Mouse (Mus musculus) embryonic facial prominence, embryonic 14.5 days (tissue): Measurements from ENCODE around the gene Nkx2-2. TPM values are rescaled to one million over a fixed set of nuclear protein-coding genes. Genes with fewer than 3 reads are reported as not detected.

ENCODE experiments used
- ATAC-seq: fragments of 200-750 bp; cut with Nextera tagmentation; 2 replicates; pipeline ENCODE4 v1.8.0; 2017; ENCODE audit warnings: low read depth, moderate number of reproducible peaks, moderate TSS enrichment
- DNase-seq: peaks from one replicate; pipeline ENCODE4 v3.0.0-alpha.2; 2015; ENCODE audit warnings: low spot score
- H3K27ac ChIP-seq: fragments of 300-500 bp; sonication (generic); replicated peaks from 2 replicates; pipeline ENCODE4 v1.5.1; 2014; ENCODE audit warnings: low read depth, mild to moderate bottlenecking, low read length, moderate library complexity
- H3K27me3 ChIP-seq: fragments of 300-500 bp; sonication (generic); replicated peaks from 2 replicates; pipeline ENCODE4 v1.6.1; 2014; ENCODE audit warnings: low read length; ENCODE audit not compliant: control insufficient read depth, insufficient read depth
- H3K36me3 ChIP-seq: fragments of 300-500 bp; sonication (generic); 2 replicates; pipeline ENCODE4 v1.6.1; 2014; ENCODE audit warnings: low read length, mixed read lengths; ENCODE audit not compliant: control insufficient read depth, insufficient read depth
- H3K4me1 ChIP-seq: fragments of 300-500 bp; sonication (generic); 2 replicates; pipeline ENCODE4 v1.6.1; 2014; ENCODE audit warnings: antibody characterized with exemption, low read length; ENCODE audit not compliant: control insufficient read depth, insufficient read depth
- H3K4me2 ChIP-seq: fragments of 300-500 bp; sonication (generic); 2 replicates; pipeline ENCODE4 v1.6.1; 2014; ENCODE audit warnings: low read depth, mild to moderate bottlenecking, low read length, moderate library complexity, mixed read lengths
- H3K4me3 ChIP-seq: fragments of 300-500 bp; sonication (generic); 2 replicates; pipeline ENCODE4 v1.5.1; 2014; ENCODE audit warnings: low read depth, mild to moderate bottlenecking, low read length
- H3K9ac ChIP-seq: fragments of 300-500 bp; sonication (generic); 2 replicates; pipeline ENCODE4 v1.6.1; 2014; ENCODE audit warnings: low read depth, mild to moderate bottlenecking, low read length, moderate library complexity, mixed read lengths
- H3K9me3 ChIP-seq: fragments of 300-500 bp; sonication (generic); 2 replicates; pipeline ENCODE4 v1.6.1; 2016; ENCODE audit warnings: low read length; ENCODE audit not compliant: control insufficient read depth
- WGBS: fragments of 180-500 bp; shearing (Covaris S2); extraction: QIAGEN DNeasy Blood & Tissue Kit; methylation state at CpG from one replicate; pipeline ENCODE4 v1.1.7; 2014; 5-methylcytosine and 5-hydroxymethylcytosine counted together
- polyA plus RNA-seq: library from polyadenylated mRNA; unstranded; fragments of >200 nt; fragmentation: Nextera tagmentation; extraction: Ambion mirVana; gene quantifications from 2 replicates; pipeline ENCODE4 v1.2.1, GENCODE M21; 2014

Gene Nkx2-2
- not detected in 2 replicates for polyA plus RNA-seq

DNA sequence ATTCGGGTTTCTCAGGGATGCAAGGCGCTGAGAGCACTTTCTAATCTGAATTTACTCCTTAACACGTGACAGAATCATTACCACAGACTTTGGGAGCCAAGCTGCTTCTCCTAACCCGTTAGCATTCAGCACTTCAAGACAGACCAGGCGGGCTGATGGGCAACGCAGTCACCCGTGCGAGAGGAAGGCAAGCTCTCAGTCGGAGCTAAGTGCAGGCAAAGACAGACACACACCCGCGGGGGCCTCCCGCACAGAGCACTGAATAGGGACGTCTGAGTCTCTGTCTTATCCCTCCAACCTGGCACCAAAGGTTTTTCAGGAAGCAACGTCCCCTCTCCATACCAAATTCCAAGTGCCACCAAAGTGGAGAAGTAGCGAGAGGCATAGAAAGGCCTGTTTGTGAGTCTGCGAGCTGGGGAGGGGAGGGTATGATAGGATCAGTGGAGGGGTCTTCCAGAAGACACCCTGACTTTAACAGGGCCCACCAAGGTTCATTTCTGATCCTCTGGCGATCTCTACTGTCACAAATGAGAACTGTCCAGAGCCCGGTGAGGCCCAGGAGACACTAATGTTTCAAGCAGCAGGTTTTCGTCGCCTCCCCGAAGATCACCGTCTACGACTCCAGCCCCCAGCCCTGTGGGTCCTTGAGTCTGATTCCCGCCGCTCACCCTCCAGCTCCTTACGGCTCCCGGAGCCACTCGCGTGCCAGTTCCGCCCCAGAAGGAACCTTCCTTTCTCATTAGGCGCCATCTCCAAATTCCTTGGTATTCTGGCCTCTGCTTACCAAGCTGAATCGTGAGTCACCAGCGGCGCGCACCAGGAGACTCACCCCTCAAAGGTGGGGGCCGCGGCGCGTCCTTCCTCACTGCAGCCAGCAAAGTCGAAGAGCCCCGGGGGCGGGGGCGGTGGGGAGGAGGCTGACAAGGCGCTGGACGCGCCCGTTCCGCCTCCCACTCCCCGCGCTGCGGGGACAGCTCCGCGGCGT, at the start of gene Nkx2-2:
Nkx2-2 (minus strand) TSS at position 973 of the 985 bp plus-strand sequence.
- ATAC-seq (peak; percentile 28; the same call in 1 of the 2 replicates), DNase-seq (no peak)
- no peak within 1 kb of the TSS for H3K27ac ChIP-seq
- WGBS: under 1% methylated on average over 40 of the region's 54 CpGs
- H3K9ac ChIP-seq: peak within 1 kb of the TSS; percentile 27; the same call in 1 of the 2 replicates
- H3K27me3 ChIP-seq: peaks cover 94% of the 10 kb centered on the region
- H3K36me3 ChIP-seq: no peaks in the 10 kb centered on the region
- peaks cover 13% of the 10 kb centered on the region for H3K4me1 ChIP-seq
- peak within 1 kb of the TSS; percentile 70 for H3K4me2 ChIP-seq
- peak within 1 kb of the TSS; percentile 40 for H3K4me3 ChIP-seq
- no peaks in the 10 kb centered on the region for H3K9me3 ChIP-seq

DNA sequence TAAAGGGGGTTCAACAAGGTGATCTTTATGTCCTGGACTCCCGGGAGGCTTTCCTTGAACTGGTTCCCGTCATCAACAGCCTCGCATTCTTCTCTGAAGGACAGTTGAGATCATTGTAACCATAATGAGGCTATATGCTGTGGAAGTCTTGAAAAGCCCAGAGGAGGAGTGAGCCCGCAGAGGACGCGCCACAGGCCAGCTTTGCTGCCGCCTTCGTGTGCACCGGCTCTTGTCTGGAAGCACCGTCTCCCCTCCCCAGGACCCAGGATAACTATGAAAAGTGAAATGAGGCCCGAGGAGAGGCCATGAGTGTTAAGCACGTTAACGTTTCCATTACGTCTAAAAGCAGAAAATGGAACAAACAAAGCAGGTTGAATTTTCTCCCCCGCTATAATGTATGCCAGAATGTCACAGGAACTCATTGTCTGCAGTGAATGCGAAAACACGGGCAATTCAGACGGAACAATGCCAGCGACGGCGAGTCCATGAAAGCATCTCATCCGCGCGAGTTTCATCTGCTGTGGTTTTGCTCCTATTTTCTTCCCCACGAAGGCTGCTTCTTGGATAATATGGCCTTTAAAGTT, 41.8 kb upstream of the Nkx2-2 start:
- H3K4me1 ChIP-seq: no peaks in the 10 kb centered on the region
- no peaks in the 10 kb centered on the region for H3K27me3 ChIP-seq
- H3K4me3 ChIP-seq: no peak overlapping the region
- no peak overlapping the region for H3K4me2 ChIP-seq
- H3K27ac ChIP-seq: no peak overlapping the region
- H3K9ac ChIP-seq: no peak overlapping the region
- DNase-seq (no peak), ATAC-seq (no peak)
- H3K36me3 ChIP-seq: no peaks in the 10 kb centered on the region
- 87% methylated on average over 25 of the region's 25 CpGs for WGBS
- H3K9me3 ChIP-seq: peaks cover 5% of the 10 kb centered on the region; the same call in 1 of the 2 replicates

DNA sequence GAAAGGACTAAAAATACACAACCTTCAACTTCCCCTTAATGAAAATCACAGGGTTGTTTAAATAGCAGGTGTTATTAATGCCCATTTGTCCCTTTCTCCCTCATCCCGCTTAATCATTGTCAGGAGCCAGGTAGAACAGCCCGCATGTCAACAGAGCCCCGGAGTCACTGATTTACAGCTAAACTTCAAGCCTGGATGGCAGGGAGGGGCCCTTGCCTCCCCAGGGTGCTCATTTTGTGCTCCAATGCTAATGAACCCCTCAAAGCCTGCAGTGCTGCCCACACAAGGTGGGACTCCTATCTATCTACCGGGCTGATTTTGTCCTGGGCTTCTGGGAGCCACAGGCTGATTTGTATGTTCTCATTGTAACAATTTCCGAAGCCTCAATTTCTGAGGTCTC, 37.1 kb upstream of the Nkx2-2 start:
- DNase-seq (no peak), ATAC-seq (no peak)
- H3K4me1 ChIP-seq: no peaks in the 10 kb centered on the region
- no peak overlapping the region for H3K4me3 ChIP-seq
- H3K36me3 ChIP-seq: no peaks in the 10 kb centered on the region
- H3K9me3 ChIP-seq: peaks cover 5% of the 10 kb centered on the region; the same call in 1 of the 2 replicates
- no peak overlapping the region for H3K4me2 ChIP-seq
- H3K27ac ChIP-seq: no peak overlapping the region
- no peak overlapping the region for H3K9ac ChIP-seq
- no peaks in the 10 kb centered on the region for H3K27me3 ChIP-seq
- 70% methylated on average over 5 of the region's 5 CpGs for WGBS

DNA sequence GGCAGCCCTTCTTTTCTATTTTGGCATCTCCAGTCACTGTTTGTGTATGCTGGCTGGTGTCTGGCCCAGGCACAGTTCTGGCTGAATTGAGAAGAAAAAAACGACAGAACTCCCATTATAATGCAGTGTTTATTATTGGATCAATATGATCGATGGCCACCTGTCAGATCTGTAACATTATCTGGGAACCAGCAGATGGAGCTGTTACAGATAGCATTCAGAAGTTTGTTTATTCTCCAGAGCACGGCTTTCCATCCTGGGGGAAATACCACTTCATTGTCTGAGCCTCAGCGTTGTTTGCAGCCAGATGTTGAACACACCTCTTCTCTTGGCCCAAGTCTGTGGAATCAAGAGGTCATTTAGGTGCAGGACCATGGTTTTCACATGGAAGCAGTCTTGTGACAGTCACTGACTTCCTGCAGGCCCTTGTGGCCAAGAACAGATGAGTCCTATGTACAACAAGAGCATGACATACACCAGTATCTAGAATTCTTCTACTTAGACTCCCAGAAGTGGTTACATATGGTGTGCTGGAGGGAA, 11.1 kb upstream of the Nkx2-2 start:
- Histone ChIP-seq H3K36me3 (no peaks in the 10 kb centered on the region), H3K27ac (no peak overlapping the region), H3K4me3 (no peak overlapping the region), H3K27me3 (peaks cover 14% of the 10 kb centered on the region; the same call in 1 of the 2 replicates), H3K4me1 (no peaks in the 10 kb centered on the region), H3K9ac (no peak overlapping the region), H3K9me3 (no peaks in the 10 kb centered on the region), H3K4me2 (no peak overlapping the region)
- DNase-seq: no peak
- ATAC-seq: no peak
- WGBS: 22% methylated on average over 4 of the region's 4 CpGs

DNA sequence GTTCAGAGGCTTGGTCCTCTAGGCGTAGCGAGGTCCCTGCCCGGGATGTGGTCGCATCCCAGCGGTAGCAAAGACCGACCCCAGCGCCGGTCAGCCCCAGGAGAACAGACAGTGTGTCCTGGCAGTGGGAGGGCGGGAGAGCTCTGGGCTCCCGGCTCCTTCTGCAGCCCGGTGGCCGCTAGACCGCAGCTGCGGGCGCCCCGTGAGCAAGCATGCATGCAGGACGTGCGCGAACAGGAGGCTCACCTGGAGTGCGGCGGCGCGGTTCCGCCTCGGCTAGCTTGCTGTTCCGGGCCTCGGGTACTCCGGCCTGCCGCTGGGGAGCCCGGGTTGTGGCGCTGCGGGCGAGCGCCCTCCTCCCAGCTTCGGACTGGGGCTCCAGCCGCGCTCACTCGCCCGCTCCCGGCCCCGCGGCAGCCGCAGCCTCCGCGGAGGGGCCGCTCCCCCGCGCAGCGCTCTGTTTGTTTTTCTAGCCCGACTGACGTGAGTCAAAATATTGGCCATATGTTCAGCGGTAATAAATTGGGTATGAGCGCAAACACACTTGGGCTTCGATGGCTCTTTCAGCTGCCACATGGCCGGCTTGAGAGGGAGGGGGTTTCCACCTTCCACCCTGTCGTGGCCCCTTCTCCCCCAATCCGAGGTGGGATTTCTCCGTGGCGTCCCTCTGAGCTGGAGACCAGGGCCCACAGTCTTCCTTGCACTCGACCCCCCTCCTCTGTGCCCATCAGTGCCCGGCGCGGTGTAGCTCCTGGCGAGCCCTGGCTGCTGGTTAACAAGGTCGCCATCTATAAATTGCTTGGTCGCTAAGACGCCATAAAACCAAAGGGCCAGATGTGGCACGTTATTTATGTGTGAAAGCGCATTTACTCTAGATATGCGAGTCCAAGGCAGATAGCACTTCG, 920 bp upstream of the Nkx2-2 start:
- no peaks in the 10 kb centered on the region for H3K36me3 ChIP-seq
- H3K27ac ChIP-seq: no peak overlapping the region
- WGBS: under 1% methylated on average over 51 of the region's 71 CpGs
- peaks cover 87% of the 10 kb centered on the region for H3K27me3 ChIP-seq
- peak overlapping the region; percentile 27; the same call in 1 of the 2 replicates for H3K9ac ChIP-seq
- H3K4me3 ChIP-seq: peak overlapping the region; percentile 40
- H3K4me1 ChIP-seq: peaks cover 13% of the 10 kb centered on the region
- DNase-seq: no peak
- peak overlapping the region; percentile 70 for H3K4me2 ChIP-seq
- ATAC-seq: peak; percentile 42
- H3K9me3 ChIP-seq: no peaks in the 10 kb centered on the region

DNA sequence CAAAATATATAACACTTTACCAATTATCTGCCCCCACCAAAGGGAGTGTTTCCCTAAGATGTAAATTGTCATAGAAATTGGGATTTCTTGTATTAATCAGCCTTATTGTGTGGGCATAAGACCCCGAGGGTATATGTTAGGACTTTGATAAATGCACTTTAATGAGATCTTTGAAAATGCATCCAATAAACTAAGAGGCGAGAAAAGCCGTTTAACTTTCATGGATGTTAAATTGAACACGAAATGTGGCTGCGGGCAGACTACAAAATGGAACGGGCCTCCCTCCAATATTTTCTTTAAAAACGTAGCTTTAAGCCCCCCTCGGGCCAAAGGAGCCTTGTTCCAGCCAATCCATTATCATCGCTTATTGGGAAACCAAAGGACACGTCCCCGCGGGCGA, 1.3 kb downstream of the Nkx2-2 start:
- Histone ChIP-seq H3K4me2 (no peak overlapping the region), H3K27ac (no peak overlapping the region), H3K4me1 (peaks cover 13% of the 10 kb centered on the region), H3K27me3 (peaks cover 94% of the 10 kb centered on the region), H3K9ac (no peak overlapping the region), H3K4me3 (no peak overlapping the region), H3K36me3 (no peaks in the 10 kb centered on the region), H3K9me3 (no peaks in the 10 kb centered on the region)
- DNase-seq: no peak
- 2% methylated on average over 13 of the region's 13 CpGs for WGBS
- no peak for ATAC-seq

DNA sequence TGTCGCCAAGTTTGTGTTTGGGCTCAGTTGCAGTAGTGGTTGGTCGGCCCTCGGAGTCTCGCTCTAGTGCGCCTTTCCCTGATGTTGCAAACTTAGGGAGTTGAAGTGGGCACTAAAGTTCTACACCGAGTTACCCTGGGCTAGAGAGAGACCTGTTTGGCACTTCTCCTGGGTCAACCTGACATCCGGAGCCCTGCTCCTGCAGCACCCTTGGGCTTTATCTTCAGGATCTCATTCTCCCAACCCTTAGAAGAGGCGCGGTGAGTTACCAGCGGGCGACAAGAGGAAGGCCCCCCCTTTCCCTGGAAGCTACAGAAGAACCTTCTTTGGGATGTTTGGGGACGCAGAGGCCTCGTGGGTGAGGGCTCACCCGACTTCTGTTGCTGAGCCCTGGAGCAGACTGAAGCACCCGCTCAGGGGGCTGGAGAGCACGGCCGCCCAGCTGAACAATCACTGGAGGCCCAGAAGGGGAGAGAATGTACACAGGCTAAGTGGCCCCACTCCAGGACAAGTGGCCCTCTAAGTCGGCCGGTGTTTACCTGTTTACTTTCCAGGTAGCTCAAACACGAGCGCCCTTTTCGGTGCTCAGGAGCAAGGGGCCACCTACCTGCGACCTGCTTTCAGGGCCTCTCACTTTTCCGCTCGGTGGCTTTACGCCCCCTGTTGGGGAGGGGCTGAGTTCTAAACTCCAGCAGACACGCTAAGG, 3.6 kb downstream of the Nkx2-2 start:
- Histone ChIP-seq H3K27me3 (peaks cover 97% of the 10 kb centered on the region), H3K4me2 (no peak overlapping the region), H3K36me3 (no peaks in the 10 kb centered on the region), H3K4me3 (no peak overlapping the region), H3K27ac (no peak overlapping the region), H3K4me1 (peaks cover 13% of the 10 kb centered on the region), H3K9me3 (no peaks in the 10 kb centered on the region), H3K9ac (no peak overlapping the region)
- DNase-seq (no peak), ATAC-seq (no peak)
- WGBS: 3% methylated on average over 27 of the region's 27 CpGs
